Mouse (Mus musculus): ENCODE results near the gene Cldnd1. TPM values are rescaled to one million over a fixed set of nuclear protein-coding genes. Genes with fewer than 3 reads are reported as not detected.

Cldnd1 gene
- total RNA-seq, 1 experiment from 2014 or later = 22.6 TPM

DNA sequence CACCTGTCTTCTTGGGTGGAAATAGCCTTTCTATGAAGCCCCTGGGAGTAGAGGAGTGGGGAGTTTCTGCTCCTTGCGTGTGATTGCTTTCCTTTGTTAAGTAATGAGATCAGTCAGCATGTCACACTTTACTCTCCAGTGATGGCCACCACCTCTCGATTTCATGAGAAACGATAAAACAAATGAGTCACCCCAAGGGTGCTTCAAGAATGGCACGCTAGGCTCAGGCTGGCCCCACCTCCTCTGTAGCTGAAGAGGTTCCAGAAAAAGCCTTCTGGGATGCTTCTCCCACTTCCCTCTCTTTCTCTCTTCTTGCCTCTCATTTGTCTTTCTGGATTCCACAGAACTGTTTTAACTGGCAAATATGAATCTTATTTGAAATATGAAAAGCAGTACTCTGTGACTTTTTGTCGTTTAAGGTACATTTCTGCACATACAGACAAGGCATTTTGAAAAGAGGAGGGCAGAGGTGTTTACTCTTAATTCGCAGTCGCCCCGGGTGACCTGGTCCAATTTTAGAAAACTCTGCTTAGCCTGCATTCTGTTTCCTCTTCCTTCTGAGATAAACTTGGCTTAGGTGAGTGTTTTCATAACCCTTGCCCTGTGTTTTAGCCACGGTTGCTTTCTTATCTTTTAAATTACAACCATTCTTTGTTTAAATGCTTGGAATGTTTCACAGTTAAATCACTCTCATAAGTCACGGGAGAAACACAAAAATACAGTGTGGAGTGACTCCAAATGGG lies 24.2 kb upstream of the Cldnd1 start:
- peak; percentile 29 to 37; a peak in 3 of 4 replicates for ATAC-seq (replicated peaks in 1 of 2; ENCODE audit: insufficient read depth in 1 of 2, low FRiP score in 2 of 2, low TSS enrichment in 1 of 2, low read depth in 1 of 2, poor library complexity in 2 of 2, severe bottlenecking in 2 of 2)

DNA sequence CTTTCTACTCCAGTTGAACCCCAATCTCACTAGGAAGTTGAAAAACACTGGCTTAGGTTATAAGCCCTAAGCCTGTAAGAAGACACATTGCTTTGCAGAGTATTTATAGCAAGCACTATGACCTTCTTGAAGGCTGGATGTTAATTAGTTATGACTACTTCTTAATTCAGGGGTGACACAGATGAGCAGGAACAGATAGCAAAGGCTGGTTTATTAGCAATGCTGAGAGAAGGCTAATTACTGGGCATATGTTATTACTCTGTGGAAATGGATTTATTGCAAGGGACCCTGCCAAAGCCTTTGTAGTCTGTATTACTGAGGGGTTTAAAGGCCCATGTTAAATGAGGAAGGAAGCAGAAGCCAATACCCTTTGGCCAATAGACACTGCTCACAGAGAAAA lies 22.7 kb upstream of the Cldnd1 start:
- ATAC-seq (replicated peaks in 1 of 2; ENCODE audit: insufficient read depth in 1 of 2, low FRiP score in 2 of 2, low TSS enrichment in 1 of 2, low read depth in 1 of 2, poor library complexity in 2 of 2, severe bottlenecking in 2 of 2) = peak; percentile 29 to 43; a peak in 2 of 4 replicates

DNA sequence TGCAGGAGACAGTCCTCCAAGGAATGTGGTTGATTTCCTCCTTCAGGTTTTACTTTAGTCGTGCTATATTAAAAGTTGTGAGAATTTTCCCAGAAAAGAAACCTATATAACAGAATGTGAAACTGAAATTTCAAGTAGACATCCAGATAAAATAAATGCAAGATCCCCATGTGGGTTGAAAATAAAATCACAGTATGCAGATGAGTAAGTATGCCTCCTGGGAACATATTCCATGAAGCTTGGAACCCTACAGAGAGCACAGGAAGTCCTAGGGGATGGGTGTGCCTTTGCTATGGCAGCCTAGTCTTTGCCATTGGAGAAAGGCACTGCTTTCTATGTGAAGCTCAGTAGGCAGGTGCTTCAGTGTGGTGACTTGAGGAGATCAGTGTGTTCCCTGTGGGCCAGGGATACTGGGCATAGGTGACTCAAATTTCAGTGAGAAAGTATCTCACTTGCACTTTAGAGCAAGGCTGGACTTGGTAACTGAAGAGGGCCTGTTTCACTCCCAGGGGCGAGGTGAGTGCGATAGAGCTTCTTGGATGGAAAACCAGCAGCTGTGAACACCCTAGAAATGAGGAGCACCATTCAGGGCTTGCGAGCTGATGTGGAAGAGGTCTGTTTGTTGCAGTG lies 20.3 kb upstream of the Cldnd1 start:
- ATAC-seq (replicated peaks in 1 of 2; ENCODE audit: insufficient read depth in 1 of 2, low FRiP score in 2 of 2, low TSS enrichment in 1 of 2, low read depth in 1 of 2, poor library complexity in 2 of 2, severe bottlenecking in 2 of 2) = no peak

DNA sequence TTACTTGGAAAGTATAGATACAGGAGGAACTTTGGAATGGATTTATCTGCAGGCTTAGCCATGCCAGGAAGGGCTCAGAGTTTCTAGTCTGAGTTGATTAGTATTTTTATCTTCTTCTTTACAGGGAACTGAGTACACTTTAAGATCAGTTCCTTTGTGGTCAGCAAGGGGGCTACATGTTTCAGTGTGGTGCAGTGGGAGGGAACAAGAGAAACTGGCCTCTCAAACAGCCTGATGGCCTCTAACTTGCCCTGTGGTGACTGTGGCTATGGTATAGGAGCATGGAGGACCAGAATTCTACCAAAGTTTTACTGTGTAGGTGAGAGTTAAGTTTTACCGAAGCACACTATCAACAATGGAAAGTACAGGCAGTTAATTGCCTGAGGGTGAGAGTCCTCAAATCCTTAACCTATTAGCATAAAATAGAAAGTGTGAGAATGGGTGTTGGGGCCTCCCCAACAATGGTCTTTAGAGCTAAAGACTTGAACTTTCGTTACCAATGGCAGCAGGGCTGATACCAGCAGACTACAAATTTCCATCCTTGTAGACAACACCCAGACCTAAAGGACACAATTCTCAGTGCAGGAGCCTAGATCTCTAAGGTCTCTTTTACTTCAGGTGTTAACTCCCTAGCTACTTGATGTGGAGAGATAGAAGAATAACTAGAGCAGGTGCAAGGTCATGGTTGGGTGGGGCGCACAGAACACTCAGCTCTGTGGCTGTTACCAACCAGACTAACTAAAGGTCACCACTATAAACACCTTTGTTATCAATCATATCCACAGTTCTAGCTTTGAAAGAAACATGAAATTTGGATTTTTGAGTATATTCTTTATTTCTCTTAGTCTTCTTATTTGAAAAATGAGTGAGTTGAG lies 18.9 kb upstream of the Cldnd1 start:
- peak; percentile 68 to 79 for ATAC-seq (replicated peaks in 1 of 2; ENCODE audit: insufficient read depth in 1 of 2, low FRiP score in 2 of 2, low TSS enrichment in 1 of 2, low read depth in 1 of 2, poor library complexity in 2 of 2, severe bottlenecking in 2 of 2)

DNA sequence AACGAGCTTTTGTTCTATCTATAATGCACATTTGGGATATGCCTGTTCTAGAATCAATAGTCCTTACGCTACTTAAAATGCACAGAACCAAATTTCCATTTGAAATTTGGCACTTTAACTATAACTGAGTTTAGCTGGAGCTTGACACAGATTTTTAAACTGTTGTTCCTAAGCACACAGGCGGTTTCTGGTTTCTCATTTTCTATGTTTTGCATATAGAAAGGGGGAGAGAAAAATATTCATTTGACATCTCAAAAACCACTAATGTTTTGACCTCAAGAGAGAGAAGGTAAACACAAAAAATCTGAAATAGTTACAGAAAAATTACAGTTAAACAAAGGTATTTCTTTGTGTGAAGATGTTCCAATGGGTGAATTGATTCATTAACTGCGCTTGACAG lies 18.2 kb upstream of the Cldnd1 start:
- ATAC-seq (replicated peaks in 1 of 2; ENCODE audit: insufficient read depth in 1 of 2, low FRiP score in 2 of 2, low TSS enrichment in 1 of 2, low read depth in 1 of 2, poor library complexity in 2 of 2, severe bottlenecking in 2 of 2) = no peak

DNA sequence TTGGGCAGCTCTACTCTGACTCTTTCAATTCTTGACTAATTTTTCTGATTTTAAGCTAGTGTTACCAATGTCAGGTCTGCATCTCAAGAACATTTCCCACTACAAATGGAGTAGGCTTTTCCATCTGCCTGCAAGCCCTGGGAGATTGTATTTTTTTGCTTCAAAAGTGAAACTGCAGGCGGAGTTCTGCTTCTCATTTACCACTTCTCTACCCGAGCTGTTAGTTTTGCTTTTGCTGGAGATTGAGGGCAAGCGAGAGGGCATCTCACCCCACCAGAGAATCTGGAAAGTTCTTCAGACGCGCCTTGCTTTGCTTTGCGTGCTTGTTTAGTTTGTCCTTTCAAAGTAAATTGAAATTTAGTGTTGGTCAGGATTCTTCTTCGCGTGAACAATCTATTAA lies 15.5 kb upstream of the Cldnd1 start:
- peak; percentile 81 to 82 for ATAC-seq (replicated peaks in 1 of 2; ENCODE audit: insufficient read depth in 1 of 2, low FRiP score in 2 of 2, low TSS enrichment in 1 of 2, low read depth in 1 of 2, poor library complexity in 2 of 2, severe bottlenecking in 2 of 2)

DNA sequence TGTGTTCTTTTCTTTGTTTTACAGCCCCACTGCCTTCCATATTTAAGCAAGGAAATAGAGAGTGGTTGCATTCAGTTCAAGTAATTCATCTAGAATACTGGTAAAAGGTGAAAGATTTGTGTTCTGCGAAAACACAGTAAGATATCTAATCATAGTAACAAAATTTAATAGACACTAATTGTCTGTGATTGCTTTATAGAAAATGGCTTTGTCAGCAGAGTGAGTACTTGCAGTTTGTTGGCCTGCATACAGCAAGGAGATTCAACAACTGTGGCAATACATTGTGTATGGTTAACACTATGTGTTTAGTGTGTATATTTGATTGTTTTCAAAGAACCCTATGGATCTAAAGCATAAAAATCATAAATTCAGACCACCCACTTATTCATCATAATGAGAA lies 14.6 kb upstream of the Cldnd1 start:
- ATAC-seq (replicated peaks in 1 of 2; ENCODE audit: insufficient read depth in 1 of 2, low FRiP score in 2 of 2, low TSS enrichment in 1 of 2, low read depth in 1 of 2, poor library complexity in 2 of 2, severe bottlenecking in 2 of 2) = no peak

DNA sequence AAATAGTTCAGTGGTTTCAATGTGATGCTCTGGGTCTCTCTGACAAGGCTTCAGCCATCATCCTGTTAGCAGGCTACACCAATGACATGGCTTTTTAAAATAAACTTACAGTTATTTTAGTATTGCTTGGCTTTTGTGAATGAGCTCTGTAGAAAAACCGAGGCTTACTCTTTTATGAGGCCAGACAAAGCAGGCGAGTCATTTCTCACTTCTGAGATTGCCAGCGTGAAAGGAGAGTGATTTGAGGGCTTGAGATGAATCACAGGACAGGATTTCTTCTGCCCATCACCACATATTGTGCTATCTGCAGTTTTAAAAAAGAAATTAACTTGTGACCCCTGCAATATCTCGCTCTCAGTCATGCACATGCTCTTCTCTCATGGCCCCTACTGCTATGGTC lies 12.7 kb upstream of the Cldnd1 start:
- no peak for ATAC-seq (replicated peaks in 1 of 2; ENCODE audit: insufficient read depth in 1 of 2, low FRiP score in 2 of 2, low TSS enrichment in 1 of 2, low read depth in 1 of 2, poor library complexity in 2 of 2, severe bottlenecking in 2 of 2)

DNA sequence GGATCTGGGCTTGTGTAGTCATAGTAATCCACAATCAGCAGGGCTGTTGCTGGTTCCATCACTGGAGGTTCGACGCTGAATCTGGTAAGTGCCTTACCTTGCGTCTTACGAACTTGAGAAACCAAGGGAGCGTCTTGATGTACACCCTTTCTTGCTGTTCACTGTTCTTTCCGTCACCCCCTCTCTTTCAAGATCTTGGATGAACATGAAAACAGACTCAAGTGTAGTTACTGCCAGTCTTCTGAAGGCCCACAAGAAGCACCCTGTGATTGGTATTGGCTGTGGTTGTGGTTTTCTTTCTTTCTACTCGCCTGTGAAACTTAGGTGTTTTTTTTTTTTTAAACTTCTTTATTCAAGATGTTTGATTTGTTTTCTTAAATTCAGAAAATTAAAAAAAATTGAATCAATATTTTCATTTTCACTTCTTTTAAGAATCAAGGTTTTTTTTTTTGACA lies 9.0 kb upstream of the Cldnd1 start, which contains the start of gene Gpr15:
Gpr15 (minus strand) TSS at position 405 of the 455 bp plus-strand sequence.
- no peak for ATAC-seq (replicated peaks in 1 of 2; ENCODE audit: insufficient read depth in 1 of 2, low FRiP score in 2 of 2, low TSS enrichment in 1 of 2, low read depth in 1 of 2, poor library complexity in 2 of 2, severe bottlenecking in 2 of 2)

DNA sequence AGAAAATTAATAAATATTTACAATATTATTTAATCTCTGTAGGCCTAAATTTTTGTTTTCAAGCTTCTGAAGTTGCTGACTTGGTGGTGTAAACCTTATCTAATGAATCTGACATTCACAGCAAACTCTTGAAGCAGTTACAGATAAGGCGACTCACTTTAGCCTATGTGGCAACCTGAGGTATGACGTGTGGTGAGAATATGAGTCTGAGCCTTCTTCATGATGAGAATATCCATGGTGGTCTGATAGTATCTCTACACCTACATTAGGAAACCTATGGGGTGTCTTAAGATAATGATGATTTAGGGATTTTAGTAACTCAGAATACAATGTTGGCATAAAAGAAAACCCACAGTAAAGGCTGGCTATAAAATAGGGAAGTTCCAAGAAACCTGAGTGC lies 5.4 kb upstream of the Cldnd1 start:
- ATAC-seq (replicated peaks in 1 of 2; ENCODE audit: insufficient read depth in 1 of 2, low FRiP score in 2 of 2, low TSS enrichment in 1 of 2, low read depth in 1 of 2, poor library complexity in 2 of 2, severe bottlenecking in 2 of 2) = no peak

DNA sequence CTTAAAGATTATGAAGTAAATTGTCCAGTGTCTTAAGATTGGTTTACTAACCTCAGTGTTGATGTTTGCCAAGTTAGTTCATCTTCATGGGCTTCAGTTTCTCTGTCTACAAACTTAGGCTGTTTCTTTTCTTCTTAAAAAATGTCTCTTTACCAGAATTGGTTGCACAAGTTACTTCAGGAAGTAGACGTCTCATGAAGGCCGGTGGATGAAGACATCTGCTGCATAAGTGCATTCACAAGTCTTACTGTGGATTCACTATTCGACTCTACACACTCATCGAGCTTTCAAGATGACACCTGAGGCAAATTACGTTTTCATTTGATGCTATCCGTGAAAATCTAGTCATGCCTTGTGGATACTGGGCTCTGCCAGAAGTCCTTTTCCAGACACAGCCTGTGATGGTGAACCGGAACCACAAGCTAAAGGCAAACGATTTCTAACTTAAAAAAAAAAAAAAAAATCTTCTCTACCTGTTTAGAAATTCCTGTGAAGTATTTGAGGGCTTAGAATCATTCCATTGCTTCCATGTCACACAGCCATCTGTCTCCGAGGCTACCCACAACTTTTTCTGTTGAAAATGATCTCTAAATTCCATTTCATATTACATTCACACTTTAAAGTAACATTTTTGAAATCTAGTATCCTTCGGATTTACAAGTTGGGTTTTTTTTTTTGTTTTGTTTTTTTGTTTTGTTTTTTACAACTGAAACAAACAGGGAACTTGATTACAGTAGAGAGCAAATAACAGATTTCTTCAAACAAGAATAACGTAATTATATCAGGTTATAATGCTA lies 832 bp upstream of the Cldnd1 start:
- no peak for ATAC-seq (replicated peaks in 1 of 2; ENCODE audit: insufficient read depth in 1 of 2, low FRiP score in 2 of 2, low TSS enrichment in 1 of 2, low read depth in 1 of 2, poor library complexity in 2 of 2, severe bottlenecking in 2 of 2)

DNA sequence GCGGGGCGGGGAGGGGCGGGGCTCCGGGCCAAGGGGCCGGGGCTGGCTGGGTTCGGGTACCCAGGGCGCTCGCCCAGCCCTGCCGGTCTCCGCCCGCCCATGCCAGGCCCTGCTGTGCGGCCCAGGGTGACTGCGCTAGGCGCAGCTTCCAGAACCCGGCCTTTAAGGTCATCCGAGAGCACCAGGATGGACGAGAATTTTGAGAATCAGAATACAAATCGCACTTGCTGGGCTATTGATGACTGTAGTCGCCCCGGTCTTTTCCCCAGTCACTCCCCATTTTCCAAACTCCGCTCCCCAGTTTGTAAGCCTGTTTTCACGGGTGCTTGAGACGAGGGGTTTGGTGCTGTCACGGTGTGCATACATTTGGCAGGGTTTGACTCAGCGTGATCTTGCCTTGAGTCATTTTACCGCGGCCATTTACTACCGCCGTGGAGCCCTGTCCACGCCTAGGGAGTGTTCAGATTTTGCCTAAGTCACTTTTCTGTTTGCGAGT lies 514 bp downstream of the Cldnd1 start:
- peak; percentile 14 to 46 for ATAC-seq (replicated peaks in 1 of 2; ENCODE audit: insufficient read depth in 1 of 2, low FRiP score in 2 of 2, low TSS enrichment in 1 of 2, low read depth in 1 of 2, poor library complexity in 2 of 2, severe bottlenecking in 2 of 2)

DNA sequence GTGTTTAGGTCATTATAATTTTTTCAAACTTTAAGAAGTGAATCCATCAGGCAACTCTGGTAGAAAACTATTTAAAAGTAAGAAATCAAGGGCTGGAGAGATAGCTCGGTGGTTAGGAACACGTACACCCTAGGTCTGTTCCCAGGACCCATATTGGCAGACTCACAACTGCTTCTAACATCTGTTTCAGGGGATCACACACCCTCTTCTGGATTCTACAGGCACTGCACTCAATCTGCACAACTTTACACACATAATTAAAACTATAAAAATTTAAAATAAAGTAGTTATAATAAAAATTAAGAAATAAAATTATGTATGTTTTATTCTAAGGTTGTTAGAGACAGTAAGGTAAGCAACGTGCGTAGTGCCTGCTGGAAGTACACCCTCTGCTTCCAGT lies 10.5 kb downstream of the Cldnd1 start:
- no peak for ATAC-seq (replicated peaks in 1 of 2; ENCODE audit: insufficient read depth in 1 of 2, low FRiP score in 2 of 2, low TSS enrichment in 1 of 2, low read depth in 1 of 2, poor library complexity in 2 of 2, severe bottlenecking in 2 of 2)

DNA sequence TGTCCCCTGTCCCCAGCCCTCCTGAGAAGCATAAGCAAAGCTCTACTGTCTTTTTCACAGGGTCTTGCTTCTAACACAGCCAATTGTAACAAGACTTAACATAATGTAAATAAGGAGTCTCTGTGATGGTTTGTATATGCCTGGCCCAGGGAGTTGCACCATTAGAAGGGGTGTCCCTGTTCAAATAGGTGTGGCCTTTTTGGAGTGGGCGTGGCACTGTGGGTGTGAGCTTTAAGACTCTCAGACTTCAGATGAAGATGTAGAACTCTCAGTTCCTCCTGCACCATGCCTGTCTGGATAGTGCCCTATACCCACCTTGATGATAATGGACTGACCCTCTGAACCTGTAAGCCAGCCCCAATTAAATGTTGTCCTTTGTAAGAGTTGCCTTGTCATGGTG lies 11.1 kb downstream of the Cldnd1 start:
- no peak for ATAC-seq (replicated peaks in 1 of 2; ENCODE audit: insufficient read depth in 1 of 2, low FRiP score in 2 of 2, low TSS enrichment in 1 of 2, low read depth in 1 of 2, poor library complexity in 2 of 2, severe bottlenecking in 2 of 2)

DNA sequence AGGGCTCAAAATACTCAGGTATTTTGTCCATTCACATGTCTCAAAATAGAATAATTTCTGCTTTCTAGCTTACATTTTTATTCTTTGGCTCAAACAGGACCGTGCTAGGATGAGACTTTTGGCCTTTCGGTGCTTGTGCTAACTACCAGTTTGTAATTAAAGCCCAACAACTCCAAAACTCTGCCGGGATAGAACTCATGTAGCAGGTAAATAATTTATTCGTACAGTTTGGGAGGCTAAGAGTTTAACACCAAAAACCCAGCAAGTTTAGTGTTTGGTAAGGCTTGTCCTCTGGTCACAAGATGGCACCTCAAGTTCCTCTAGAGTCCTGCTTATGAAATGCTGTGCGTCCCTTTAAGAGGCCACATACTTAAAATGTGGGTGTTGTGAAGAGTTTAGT lies 13.0 kb downstream of the Cldnd1 start:
- no peak for ATAC-seq (replicated peaks in 1 of 2; ENCODE audit: insufficient read depth in 1 of 2, low FRiP score in 2 of 2, low TSS enrichment in 1 of 2, low read depth in 1 of 2, poor library complexity in 2 of 2, severe bottlenecking in 2 of 2)

DNA sequence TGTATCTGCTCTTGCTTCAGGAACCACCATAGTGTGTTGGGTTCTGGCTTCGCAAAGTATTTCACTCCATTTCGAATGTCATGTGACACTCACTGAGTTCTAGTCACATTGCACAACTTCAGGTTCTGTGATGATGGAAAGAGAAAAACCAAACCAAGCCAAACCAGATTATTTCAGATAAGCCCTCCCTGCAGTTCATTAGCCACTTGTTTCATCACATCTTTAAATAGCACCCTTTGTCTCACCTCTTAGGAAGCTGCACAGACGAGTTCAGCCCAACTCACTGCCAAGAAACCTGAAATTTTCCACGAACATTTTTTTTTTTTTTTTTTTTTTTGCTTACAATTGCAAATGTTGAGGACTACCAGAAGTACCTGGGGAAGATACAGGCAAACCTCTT lies 19.0 kb downstream of the Cldnd1 start:
- ATAC-seq (replicated peaks in 1 of 2; ENCODE audit: insufficient read depth in 1 of 2, low FRiP score in 2 of 2, low TSS enrichment in 1 of 2, low read depth in 1 of 2, poor library complexity in 2 of 2, severe bottlenecking in 2 of 2) = no peak

DNA sequence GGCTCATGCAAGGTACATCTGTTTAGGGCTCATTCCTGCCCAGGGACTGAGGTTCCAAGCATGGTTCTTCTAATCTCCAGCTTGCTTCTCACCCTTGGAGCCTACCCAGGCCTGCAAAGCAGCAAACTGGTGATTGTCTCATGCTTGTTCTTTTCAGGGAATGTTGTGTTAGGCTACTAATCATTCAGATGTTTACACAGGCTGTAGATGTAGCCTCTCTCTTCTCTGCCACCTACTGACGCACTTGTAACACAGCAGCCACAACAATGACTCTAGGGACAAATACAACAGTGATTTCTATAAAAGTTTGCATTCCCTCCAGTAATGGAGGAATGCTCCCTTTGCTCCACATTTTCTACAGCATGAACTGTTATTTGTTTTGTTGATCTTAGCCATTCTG lies 23.6 kb downstream of the Cldnd1 start:
- ATAC-seq (replicated peaks in 1 of 2; ENCODE audit: insufficient read depth in 1 of 2, low FRiP score in 2 of 2, low TSS enrichment in 1 of 2, low read depth in 1 of 2, poor library complexity in 2 of 2, severe bottlenecking in 2 of 2) = peak; percentile 87 to 90

Data from hematopoietic stem cell, adult 5-6 weeks (primary cell).